Mouse (Mus musculus) embryonic fibroblast, embryonic 13.5 days (primary cell): ENCODE results near the gene Tns1.

ENCODE experiments used
- CTCF ChIP-seq: IDR thresholded peaks from 2 replicates; pipeline ENCODE4 v1.5.1; 2011; ENCODE audit warnings: mild to moderate bottlenecking, control low read depth, low read length, moderate library complexity, borderline replicate concordance; ENCODE audit not compliant: insufficient read depth
- POLR2A ChIP-seq: IDR thresholded peaks from 2 replicates; pipeline ENCODE4 v1.6.1; 2011; ENCODE audit warnings: low read depth, mild to moderate bottlenecking, control low read depth, low read length, moderate library complexity

- TF ChIP-seq CTCF (no peak), POLR2A (no peak)
These were observed 35.8 kb upstream of the Tns1 start for GRCm38 (mm10) chr1:74160036-74160435.
